Mouse (Mus musculus): ENCODE results near the gene Ptpn20. TPM values are rescaled to one million over a fixed set of nuclear protein-coding genes. Genes with fewer than 3 reads are reported as not detected.
A peak's percentile ranks its signal among the peaks of the same experiment; 100 is the strongest.

Ptpn20 gene
- total RNA-seq (2022), result under 1 TPM; 0.28 to 0.66 (median 0.50) TPM

- DNase-seq (ENCODE audit: low spot score in 2 of 2), result no peak
Measured at GRCm38 (mm10) chr14:33588951-33589350, at the start of gene Ptpn20. Ptpn20 (plus strand) TSS chr14:33589207.

GRCm38 (mm10) chr14:33539559-33540167 is 49.3 kb upstream of the Ptpn20 start:
- DNase-seq (ENCODE audit: low spot score in 2 of 2), result no peak

- peak in 1 of 2 experiments; percentile 44 for DNase-seq (ENCODE audit: low spot score in 2 of 2)
Measured at GRCm38 (mm10) chr14:33545565-33546143, 43.4 kb upstream of the Ptpn20 start.

- no peak for DNase-seq (ENCODE audit: low spot score in 2 of 2)
Measured at GRCm38 (mm10) chr14:33548650-33549049, 40.4 kb upstream of the Ptpn20 start.

- DNase-seq (ENCODE audit: low spot score in 2 of 2), result peak in 1 of 2 experiments; percentile 35
Measured at GRCm38 (mm10) chr14:33549856-33550255, 39.2 kb upstream of the Ptpn20 start.

- DNase-seq (ENCODE audit: low spot score in 2 of 2), result no peak
Measured at GRCm38 (mm10) chr14:33570737-33571136, 18.3 kb upstream of the Ptpn20 start.

GRCm38 (mm10) chr14:33573643-33574042 is 15.4 kb upstream of the Ptpn20 start:
- no peak for DNase-seq (ENCODE audit: low spot score in 2 of 2)

GRCm38 (mm10) chr14:33579771-33580484 is 9.1 kb upstream of the Ptpn20 start:
- no peak for DNase-seq (ENCODE audit: low spot score in 2 of 2)

- DNase-seq (ENCODE audit: low spot score in 2 of 2), result no peak
Measured at GRCm38 (mm10) chr14:33598376-33599130, 9.5 kb downstream of the Ptpn20 start.

GRCm38 (mm10) chr14:33607431-33607830 is 18.4 kb downstream of the Ptpn20 start:
- no peak for DNase-seq (ENCODE audit: low spot score in 2 of 2)

- no peak for DNase-seq (ENCODE audit: low spot score in 2 of 2)
Measured at GRCm38 (mm10) chr14:33625036-33625435, 36.0 kb downstream of the Ptpn20 start.

- no peak for DNase-seq (ENCODE audit: low spot score in 2 of 2)
Measured at GRCm38 (mm10) chr14:33632790-33633372, 43.9 kb downstream of the Ptpn20 start.

- DNase-seq (ENCODE audit: low spot score in 2 of 2), result no peak
Measured at GRCm38 (mm10) chr14:33634354-33634753, 45.3 kb downstream of the Ptpn20 start.

- DNase-seq (ENCODE audit: low spot score in 2 of 2), result no peak
Measured at GRCm38 (mm10) chr14:33634774-33635173, 45.8 kb downstream of the Ptpn20 start.

- DNase-seq (ENCODE audit: low spot score in 2 of 2), result no peak
Measured at GRCm38 (mm10) chr14:33639357-33639756, 50.4 kb downstream of the Ptpn20 start.

- DNase-seq (ENCODE audit: low spot score in 2 of 2), result no peak
Measured at GRCm38 (mm10) chr14:33650721-33651120, 61.7 kb downstream of the Ptpn20 start.

- DNase-seq (ENCODE audit: low spot score in 2 of 2), result no peak
Measured at GRCm38 (mm10) chr14:33657471-33657901, 68.5 kb downstream of the Ptpn20 start.

- DNase-seq (ENCODE audit: low spot score in 2 of 2), result no peak
Measured at GRCm38 (mm10) chr14:33658331-33658730, 69.3 kb downstream of the Ptpn20 start.

- no peak for DNase-seq (ENCODE audit: low spot score in 2 of 2)
Measured at GRCm38 (mm10) chr14:33662080-33662479, 73.1 kb downstream of the Ptpn20 start.

GRCm38 (mm10) chr14:33666301-33666700 is 77.3 kb downstream of the Ptpn20 start:
- no peak for DNase-seq (ENCODE audit: low spot score in 2 of 2)

- DNase-seq (ENCODE audit: low spot score in 2 of 2), result no peak
Measured at GRCm38 (mm10) chr14:33669891-33670290, 80.9 kb downstream of the Ptpn20 start.
